Mouse (Mus musculus) liver, postnatal 0 days (tissue): ENCODE data around the gene Tpst1. TPM values are rescaled to one million over a fixed set of nuclear protein-coding genes. Genes with fewer than 3 reads are reported as not detected.

ENCODE experiments used
- ATAC-seq: fragments of 200-750 bp; cut with Nextera tagmentation; 2 replicates; pipeline ENCODE4 v1.8.0; 2017; ENCODE audit warnings: mild to moderate bottlenecking, moderate library complexity
- DNase-seq: peaks from one replicate; pipeline ENCODE4 v3.0.0-alpha.2; 2016
- H3K27ac ChIP-seq: fragments of 300-500 bp; sonication (generic); 2 replicates; pipeline ENCODE4 v1.5.1; 2014; ENCODE audit warnings: antibody characterized with exemption, moderate library complexity, mild to moderate bottlenecking, low read depth
- H3K27me3 ChIP-seq: fragments of 300-500 bp; sonication (generic); 2 replicates; pipeline ENCODE4 v1.6.1; 2014; ENCODE audit warnings: low read length, control low read depth, mixed read lengths; ENCODE audit not compliant: insufficient read depth
- H3K36me3 ChIP-seq: fragments of 300-500 bp; sonication (generic); replicated peaks from 2 replicates; pipeline ENCODE4 v1.6.1; 2014; ENCODE audit warnings: mild to moderate bottlenecking, control low read depth, low read length, moderate library complexity, mixed read lengths; ENCODE audit not compliant: insufficient read depth
- H3K4me1 ChIP-seq: fragments of 300-500 bp; sonication (generic); 2 replicates; pipeline ENCODE4 v1.6.1; 2014; ENCODE audit warnings: antibody characterized with exemption, mild to moderate bottlenecking, control low read depth; ENCODE audit not compliant: insufficient read depth
- H3K4me2 ChIP-seq: fragments of 300-500 bp; sonication (generic); 2 replicates; pipeline ENCODE4 v1.6.1; 2014; ENCODE audit warnings: low read depth, mild to moderate bottlenecking, low read length, moderate library complexity, mixed read lengths
- H3K4me3 ChIP-seq: fragments of 300-500 bp; sonication (generic); 2 replicates; pipeline ENCODE4 v1.5.1; 2014; ENCODE audit warnings: low read depth, low read length
- H3K9ac ChIP-seq: fragments of 300-500 bp; sonication (generic); replicated peaks from 2 replicates; pipeline ENCODE4 v1.6.1; 2014; ENCODE audit warnings: mild to moderate bottlenecking, moderate library complexity
- H3K9me3 ChIP-seq: fragments of 300-500 bp; sonication (generic); 2 replicates; pipeline ENCODE4 v1.6.1; 2016; ENCODE audit warnings: mild to moderate bottlenecking, control low read depth, low read length, mixed read lengths
- CTCF ChIP-seq: sonication (generic); IDR thresholded peaks from 2 replicates; pipeline ENCODE4 v1.5.1; 2016; ENCODE audit warnings: antibody characterized with exemption, low read depth
- EP300 ChIP-seq: IDR thresholded peaks from 2 replicates; pipeline ENCODE4 v1.6.1; 2016; ENCODE audit warnings: antibody characterized with exemption, low read depth, mild to moderate bottlenecking
- WGBS: fragments of 180-500 bp; shearing (Covaris S2); extraction: QIAGEN DNeasy Blood & Tissue Kit; methylation state at CpG from one replicate; pipeline ENCODE4 v1.1.7; 2014; ENCODE audit not compliant: insufficient replicate concordance; 5-methylcytosine and 5-hydroxymethylcytosine counted together
- polyA plus RNA-seq: library from polyadenylated mRNA; unstranded; fragments of >200 nt; fragmentation: Nextera tagmentation; extraction: Ambion mirVana; gene quantifications from 2 replicates; pipeline ENCODE4 v1.2.1, GENCODE M21; 2015

The Tpst1 gene
- polyA plus RNA-seq, 1 experiment from 2014 or later: 23.8 TPM

DNA sequence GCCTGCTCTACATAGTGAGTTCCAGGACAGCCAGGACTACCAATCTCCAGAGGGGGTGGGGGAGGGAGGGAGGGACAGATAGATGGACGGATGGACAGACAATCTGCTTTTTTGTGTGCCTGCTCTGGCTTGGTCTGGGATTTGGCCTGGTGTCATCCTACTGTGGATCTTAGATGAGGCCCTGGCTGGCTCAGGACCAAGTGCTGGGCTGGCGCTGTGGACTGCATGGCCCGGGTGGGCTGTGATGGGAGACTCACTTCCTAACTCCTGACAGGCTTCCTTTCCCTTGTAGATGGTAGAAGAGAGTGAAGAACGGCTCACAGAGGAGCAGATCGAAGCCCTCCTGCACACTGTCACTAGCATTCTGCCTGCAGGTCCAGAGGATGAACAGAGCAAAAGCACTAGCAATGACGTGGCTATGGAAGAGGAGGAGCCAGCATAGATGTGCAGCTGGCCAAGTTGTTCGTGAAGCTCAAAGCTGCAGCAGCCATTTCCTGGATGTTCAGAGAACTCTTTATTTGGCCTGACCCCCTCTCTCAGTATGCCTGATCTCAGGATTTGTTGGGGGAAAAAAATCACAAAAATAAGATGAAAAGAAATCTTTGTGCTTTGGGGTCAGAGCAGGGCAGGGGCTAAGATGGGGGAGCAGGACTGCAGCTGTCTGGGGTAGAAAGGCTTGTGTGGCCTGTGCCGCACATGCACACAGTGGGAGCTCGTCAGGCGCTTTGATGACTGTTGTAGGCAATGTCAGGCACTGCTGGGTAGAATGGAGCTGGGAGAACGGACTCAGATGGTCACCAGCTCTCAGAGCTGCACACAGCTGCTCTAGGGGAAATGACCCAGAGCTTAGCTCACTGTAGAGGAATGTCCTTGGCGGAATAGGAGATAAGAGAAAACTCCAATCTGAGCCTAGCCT, 13.5 kb upstream of the Tpst1 start:
- Histone ChIP-seq H3K27me3 (no peaks in the 10 kb centered on the region), H3K36me3 (peaks cover 9% of the 10 kb centered on the region; the same call in 1 of the 2 replicates), H3K27ac (peak overlapping the region; percentile 65; the same call in 1 of the 2 replicates), H3K9ac (no peak overlapping the region), H3K4me2 (no peak overlapping the region), H3K9me3 (no peaks in the 10 kb centered on the region), H3K4me3 (no peak overlapping the region), H3K4me1 (peaks cover 4% of the 10 kb centered on the region; the same call in 1 of the 2 replicates)
- no peak for TF ChIP-seq EP300
- TF ChIP-seq CTCF: no peak
- WGBS: 74% methylated on average over 12 of the region's 12 CpGs
- DNase-seq: no peak
- ATAC-seq: peak; percentile 28; the same call in 1 of the 2 replicates

DNA sequence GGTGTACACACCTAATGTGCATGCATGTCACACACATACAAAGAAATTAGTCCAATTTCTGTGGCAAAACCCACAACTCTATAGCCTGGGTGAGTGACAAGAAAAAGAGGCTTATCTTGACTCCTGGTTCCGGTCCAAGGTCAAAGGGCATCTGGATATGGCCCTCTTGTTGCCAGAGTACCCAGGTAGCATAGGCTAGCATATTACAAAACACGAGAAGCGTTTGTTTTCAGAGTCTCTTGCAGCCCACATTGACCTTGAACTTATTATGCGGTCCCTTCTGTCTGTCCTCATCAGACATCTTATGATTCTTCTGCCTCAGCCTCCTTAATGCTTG, 12.8 kb upstream of the Tpst1 start:
- peak overlapping the region; percentile 65; the same call in 1 of the 2 replicates for H3K27ac ChIP-seq
- H3K9me3 ChIP-seq: no peaks in the 10 kb centered on the region
- no peak for TF ChIP-seq CTCF
- no peak for TF ChIP-seq EP300
- H3K4me1 ChIP-seq: peaks cover 4% of the 10 kb centered on the region; the same call in 1 of the 2 replicates
- H3K9ac ChIP-seq: no peak overlapping the region
- DNase-seq (no peak), ATAC-seq (peak; percentile 41; the same call in 1 of the 2 replicates)
- WGBS: 64% methylated on average over 4 of the region's 4 CpGs
- H3K4me3 ChIP-seq: no peak overlapping the region
- peaks cover 9% of the 10 kb centered on the region; the same call in 1 of the 2 replicates for H3K36me3 ChIP-seq
- no peaks in the 10 kb centered on the region for H3K27me3 ChIP-seq
- no peak overlapping the region for H3K4me2 ChIP-seq

- H3K36me3 ChIP-seq: peaks cover 9% of the 10 kb centered on the region; the same call in 1 of the 2 replicates
- peaks cover 4% of the 10 kb centered on the region; the same call in 1 of the 2 replicates for H3K4me1 ChIP-seq
- H3K27me3 ChIP-seq: no peaks in the 10 kb centered on the region
- peaks cover 3% of the 10 kb centered on the region; the same call in 1 of the 2 replicates for H3K9me3 ChIP-seq
- H3K27ac ChIP-seq: peak overlapping the region; percentile 30; the same call in 1 of the 2 replicates
- H3K9ac ChIP-seq: no peak overlapping the region
- TF ChIP-seq CTCF (no peak), EP300 (no peak)
- ATAC-seq (0 out of 2 replicates have a peak, but pooled peaks have one; percentile 32), DNase-seq (no peak)
- 48% methylated on average over 2 of the region's 2 CpGs for WGBS
- H3K4me3 ChIP-seq: no peak overlapping the region
- no peak overlapping the region for H3K4me2 ChIP-seq
Measured at GRCm38 (mm10) chr5:130062096-130062495, 11.0 kb upstream of the Tpst1 start.

GRCm38 (mm10) chr5:130063760-130064159, 9.4 kb upstream of the Tpst1 start:
- Histone ChIP-seq H3K4me3 (no peak overlapping the region), H3K4me2 (no peak overlapping the region), H3K9me3 (peaks cover 3% of the 10 kb centered on the region; the same call in 1 of the 2 replicates), H3K9ac (no peak overlapping the region), H3K27me3 (no peaks in the 10 kb centered on the region), H3K4me1 (peaks cover 4% of the 10 kb centered on the region; the same call in 1 of the 2 replicates), H3K36me3 (peaks cover 9% of the 10 kb centered on the region; the same call in 1 of the 2 replicates), H3K27ac (no peak overlapping the region)
- ATAC-seq (no peak), DNase-seq (no peak)
- TF ChIP-seq CTCF (no peak), EP300 (no peak)
- WGBS: 76% methylated on average over 2 of the region's 2 CpGs

GRCm38 (mm10) chr5:130065579-130065978, 7.5 kb upstream of the Tpst1 start:
- WGBS: 90% methylated on average over 1 of the region's 1 CpGs
- peaks cover 3% of the 10 kb centered on the region for H3K9me3 ChIP-seq
- H3K4me1 ChIP-seq: no peaks in the 10 kb centered on the region
- H3K9ac ChIP-seq: no peak overlapping the region
- TF ChIP-seq EP300 (no peak), CTCF (peak; percentile 72)
- DNase-seq (no peak), ATAC-seq (no peak)
- no peaks in the 10 kb centered on the region for H3K27me3 ChIP-seq
- H3K4me2 ChIP-seq: no peak overlapping the region
- no peaks in the 10 kb centered on the region for H3K36me3 ChIP-seq
- no peak overlapping the region for H3K27ac ChIP-seq
- no peak overlapping the region for H3K4me3 ChIP-seq

DNA sequence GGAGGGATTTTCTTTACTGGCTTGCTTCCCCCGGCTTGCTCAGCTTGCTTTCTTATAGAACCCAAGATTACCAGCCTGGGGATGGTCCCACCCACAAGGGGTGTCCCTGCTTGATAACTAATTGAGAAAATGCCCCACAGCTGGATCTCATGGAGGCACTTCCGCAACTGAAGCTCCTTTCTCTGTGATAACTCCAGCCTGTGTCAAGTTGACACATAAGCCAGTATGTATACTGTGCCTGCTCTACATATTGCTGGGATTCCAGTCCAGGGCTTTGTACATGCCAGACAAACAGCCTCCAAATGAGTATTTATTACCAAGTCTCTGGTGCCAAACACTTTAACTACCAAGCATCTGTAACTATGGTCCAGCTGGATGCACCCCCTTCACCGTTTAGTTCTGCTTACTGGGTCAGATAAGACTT, 5.3 kb upstream of the Tpst1 start:
- DNase-seq (no peak), ATAC-seq (peak; percentile 68)
- H3K4me3 ChIP-seq: no peak overlapping the region
- peaks cover 3% of the 10 kb centered on the region for H3K9me3 ChIP-seq
- no peak overlapping the region for H3K4me2 ChIP-seq
- no peaks in the 10 kb centered on the region for H3K36me3 ChIP-seq
- TF ChIP-seq CTCF: no peak
- no peak for TF ChIP-seq EP300
- no peaks in the 10 kb centered on the region for H3K27me3 ChIP-seq
- H3K4me1 ChIP-seq: no peaks in the 10 kb centered on the region
- H3K9ac ChIP-seq: no peak overlapping the region
- WGBS: 40% methylated on average over 3 of the region's 3 CpGs
- no peak overlapping the region for H3K27ac ChIP-seq
